In genomic region chr7:79269866-79270265, GRCm38 (mm10) we compare ENCODE assay signal across 11 mouse cellular contexts. TPM values are rescaled to one million over a fixed set of nuclear protein-coding genes. Genes with fewer than 3 reads are reported as not detected.
DNase-seq lines count a peak whose midpoint lies in the region; ATAC-seq lines count a peak whose summit lies in the region.
"Had no signal": no experiment of that assay in that cellular context is flagged by ENCODE, and none has a peak within 500 bp of the region (broad histone marks: within the 10 kb centered on the region; RNA-seq: fewer than 3 reads in every experiment).

No protein-coding gene starts in this region.

- DNase-seq in gastrocnemius, adult 18-20 months (ENCODE audit: low spot score) = peak; percentile 56
- DNase-seq in gastrocnemius, postnatal 10 days = no peak
- DNase-seq in MN1 (ENCODE audit: low spot score) = peak; percentile 57
- peak; percentile 63 for DNase-seq in gastrocnemius, postnatal 25 days
- DNase-seq in T-cell, adult 2 months (ENCODE audit: low spot score) = no peak
- DNase-seq in ovary, postnatal 36 days (ENCODE audit: low spot score) = no peak
- DNase-seq in cerebellum, adult 9-11 months = no peak
- DNase-seq: heart, postnatal 10 days; kidney, adult 2 months; lung, embryonic 14.5 days had no signal

- ATAC-seq in megakaryocyte, adult 5-6 weeks (ENCODE audit: poor library complexity, severe bottlenecking) = peak; percentile 27; the same call in 1 of the 2 replicates

RNA-seq across cellular contexts. Expression of gene Abhd2, which starts 3.1 kb away (rescaled TPM):
- 1 to 10 TPM; 3.8 to 4.7 TPM for total RNA-seq in gastrocnemius, adult 18-20 months (2021)
- total RNA-seq in gastrocnemius, postnatal 10 days (2021) = 10 to 100 TPM; 14.4 to 18.6 TPM
- 1 to 10 TPM; 6.1 to 7.1 TPM for total RNA-seq in gastrocnemius, postnatal 25 days (2021)
- total RNA-seq in megakaryocyte, adult 5-6 weeks (2015) = 41.5 and 45.2 TPM in 2 replicates
- 26.3 and 28.5 TPM in 2 replicates for total RNA-seq in megakaryocyte, adult 5-6 weeks (2017)

Comparison
In these comparisons a context has a peak if more than half of its experiments do, and no peak if none do; other contexts are left out.
1. DNase-seq: peak in gastrocnemius, adult 18-20 months (single experiment), MN1 (single experiment) and gastrocnemius, postnatal 25 days (single experiment); none in gastrocnemius, postnatal 10 days (single experiment), T-cell, adult 2 months (single experiment), ovary, postnatal 36 days (single experiment) and cerebellum, adult 9-11 months (single experiment).